Comparison of ENCODE assay signal across 8 mouse cellular contexts in genomic region chr13:21715864-21716539, GRCm38 (mm10). TPM values are rescaled to one million over a fixed set of nuclear protein-coding genes. Genes with fewer than 3 reads are reported as not detected.
A peak's percentile ranks its signal among the peaks of the same experiment; 100 is the strongest.
DNase-seq lines count a peak whose midpoint lies in the region; ATAC-seq and TF ChIP-seq lines count a peak whose summit lies in the region.
"Not testable (repeated sequence)": the region's sequence is repeated elsewhere in the genome, so short reads cannot be mapped to it uniquely, and the experiment has no call there.

TSS of gene Hist1h2bl (minus strand) at chr13:21716143.
TSS of gene Hist1h2ai (plus strand) at chr13:21716422.

- not testable (repeated sequence) for H3K27me3 ChIP-seq in heart, embryonic 13.5 days (replicated peaks); kidney, postnatal 0 days (ENCODE audit: insufficient read depth, low read length); liver, adult 2 months (ENCODE audit: control insufficient read depth, insufficient read depth, low read length)

- H3K4me3 ChIP-seq in brown adipose tissue, adult 24 weeks (ENCODE audit: insufficient read depth, low read depth, low read length), result peak within 1 kb of the TSS; percentile 70
- peak within 1 kb of the TSS; percentile 55 for H3K4me3 ChIP-seq in heart, embryonic 13.5 days
- H3K4me3 ChIP-seq in kidney, postnatal 0 days (replicated peaks; ENCODE audit: low read depth, low read length), result peak within 1 kb of the TSS; percentile 39
- peak within 1 kb of the TSS; percentile 54 for H3K4me3 ChIP-seq in liver, adult 2 months (ENCODE audit: insufficient read depth, low read depth, low read length)

- peak within 1 kb of the TSS; percentile 89 for H3K9ac ChIP-seq in heart, embryonic 13.5 days
- H3K9ac ChIP-seq in kidney, postnatal 0 days (ENCODE audit: low read depth, low read length), result peak within 1 kb of the TSS; percentile 62
- 0 out of 2 replicates have a peak within 1 kb of the TSS, but pooled peaks have one; percentile 12 for H3K9ac ChIP-seq in liver, adult 2 months (ENCODE audit: low read depth, low read length)

- ATAC-seq in CD4-positive, CD25-positive, alpha-beta regulatory T cell, adult 4 months, result peak; percentile 88
- peak; percentile 90 for ATAC-seq in heart, embryonic 13.5 days (ENCODE audit: extremely low read depth, insufficient number of reproducible peaks, low FRiP score, low TSS enrichment)
- peak; percentile 91 for ATAC-seq in kidney, postnatal 0 days (replicated peaks; ENCODE audit: low FRiP score, low read depth)
- ATAC-seq in monocyte, adult 5-6 weeks (replicated peaks; ENCODE audit: insufficient number of reproducible peaks, low FRiP score, low TSS enrichment, poor library complexity, severe bottlenecking), result peak; percentile 84

- H3K9me3 ChIP-seq in heart, embryonic 13.5 days; kidney, postnatal 0 days (replicated peaks; ENCODE audit: low read length): not testable (repeated sequence)

- peak within 1 kb of the TSS; percentile 72 for H3K4me2 ChIP-seq in heart, embryonic 13.5 days
- peak within 1 kb of the TSS; percentile 72 for H3K4me2 ChIP-seq in kidney, postnatal 0 days (ENCODE audit: low read length)

- TF ChIP-seq POLR2A in liver, adult 2 months (IDR thresholded peaks at IDR 0.05; ENCODE audit: extremely low read depth, insufficient read depth, low read length), result peak; percentile 40; the same call in 1 of the 2 replicates

- TF ChIP-seq CTCF in kidney, postnatal 0 days (IDR thresholded peaks at IDR 0.05; ENCODE audit: low read depth); liver, adult 2 months (IDR thresholded peaks at IDR 0.05; ENCODE audit: low read depth, low read length): not testable (repeated sequence)

- H3K4me1 ChIP-seq in brown adipose tissue, adult 24 weeks (ENCODE audit: control insufficient read depth, insufficient read depth, insufficient read length, low read length), result not testable (repeated sequence)
- H3K4me1 ChIP-seq in heart, embryonic 13.5 days, result peaks cover 40% of the 10 kb centered on the region
- peaks cover 15% of the 10 kb centered on the region; the same call in 1 of the 2 replicates for H3K4me1 ChIP-seq in kidney, postnatal 0 days (replicated peaks; ENCODE audit: insufficient read depth, low read length)
- peaks cover 12% of the 10 kb centered on the region for H3K4me1 ChIP-seq in liver, adult 2 months (ENCODE audit: control insufficient read depth, insufficient read depth, low read length)

- H3K79me2 ChIP-seq in liver, adult 2 months (ENCODE audit: control insufficient read depth, insufficient read depth, low read length), result not testable (repeated sequence)

- WGBS in heart, embryonic 13.5 days, result under 1% methylated on average over 30 of the region's 50 CpGs
- 0% methylated on average over 25 of the region's 50 CpGs for WGBS in kidney, postnatal 0 days
- WGBS in liver, adult 2 months, result 2% methylated on average over 36 of the region's 50 CpGs

- H3K27ac ChIP-seq in brown adipose tissue, adult 24 weeks (replicated peaks; ENCODE audit: low read depth, low read length), result peak within 1 kb of the TSS; percentile 11; the same call in 1 of the 2 replicates
- H3K27ac ChIP-seq in heart, embryonic 13.5 days (replicated peaks), result peak within 1 kb of the TSS; percentile 91
- peak within 1 kb of the TSS; percentile 92 for H3K27ac ChIP-seq in kidney, postnatal 0 days
- H3K27ac ChIP-seq in liver, adult 2 months (replicated peaks; ENCODE audit: insufficient read depth, low read depth, low read length), result 0 out of 2 replicates have a peak within 1 kb of the TSS, but pooled peaks have one; percentile 30

- H3K36me3 ChIP-seq in heart, embryonic 13.5 days; kidney, postnatal 0 days (ENCODE audit: insufficient read depth, low read length); liver, adult 2 months (ENCODE audit: control insufficient read depth, insufficient read depth, low read length): not testable (repeated sequence)

- peak; percentile 76 for DNase-seq in fat pad, adult 2 months (ENCODE audit: extremely low read depth, low read depth, low spot score)
- DNase-seq in kidney, postnatal 0 days (ENCODE audit: low spot score), result peak; percentile 99
- peak; percentile 75 for DNase-seq in liver, adult 2 months (ENCODE audit: extremely low read depth, low read depth, low spot score)
- DNase-seq in spleen, postnatal 36 days (ENCODE audit: low spot score in 2 of 2), result peak; percentile 89 to 95

RNA-seq across cellular contexts. Expression of gene Hist1h2bl, which starts in this region (rescaled TPM):
- polyA plus RNA-seq in CD4-positive, CD25-positive, alpha-beta regulatory T cell, adult 4 months (2017; shearing (Covaris generic)), result not detected
- polyA plus RNA-seq in brown adipose tissue, adult 24 weeks (2012; ENCODE audit: insufficient read depth, insufficient read length, missing spikeins), result not detected in 2 replicates
- 1.9 TPM in 1 of 2 replicates, not detected in the other for polyA plus RNA-seq in heart, embryonic 13.5 days (2015; fragmentation: Nextera tagmentation; extraction: Ambion mirVana)
- 2.1 and 3.7 TPM in 2 replicates for polyA plus RNA-seq in kidney, postnatal 0 days (2015; fragmentation: Nextera tagmentation; extraction: Ambion mirVana)
- total RNA-seq in liver, adult 2 months (2014; rRNA removed), result 1.4 and 1.5 TPM in 2 replicates
- polyA plus RNA-seq in liver, adult 2 months (2012; rRNA removed), result 0.90 TPM in 1 of 2 replicates, not detected in the other
- total RNA-seq in monocyte, adult 5-6 weeks (2017), result 7.1 to 7.9 TPM in 2 of 3 replicates, not detected in the other

RNA-seq across cellular contexts. Expression of gene Hist1h2ai, which starts in this region (rescaled TPM):
- 10 to 100 TPM in 1 of 2 experiments, not detected in 1; 41.5 TPM for polyA plus RNA-seq in CD4-positive, CD25-positive, alpha-beta regulatory T cell, adult 4 months (2017; shearing (Covaris generic))
- not detected in 2 replicates for polyA plus RNA-seq in brown adipose tissue, adult 24 weeks (2012; ENCODE audit: insufficient read depth, insufficient read length, missing spikeins)
- polyA plus RNA-seq in heart, embryonic 13.5 days (2015; fragmentation: Nextera tagmentation; extraction: Ambion mirVana), result 9.8 and 10.5 TPM in 2 replicates
- polyA plus RNA-seq in kidney, postnatal 0 days (2015; fragmentation: Nextera tagmentation; extraction: Ambion mirVana), result 21.2 and 27.1 TPM in 2 replicates
- 8.9 and 10.2 TPM in 2 replicates for total RNA-seq in liver, adult 2 months (2014; rRNA removed)
- polyA plus RNA-seq in liver, adult 2 months (2012; rRNA removed), result 0.64 and 1.6 TPM in 2 replicates
- 159 to 372 TPM (median 273 TPM) in 3 replicates for total RNA-seq in monocyte, adult 5-6 weeks (2017)

Comparison
In these comparisons a context has a peak if more than half of its experiments do, and no peak if none do; other contexts are left out.
1. Peak in every context shown above with its lines: DNase-seq, ATAC-seq, H3K4me3 ChIP-seq and H3K27ac ChIP-seq.
2. RNA of gene Hist1h2ai (total RNA-seq): 159 to 372 TPM in monocyte, adult 5-6 weeks; 8.9 to 10.2 TPM in liver, adult 2 months; every median in the first group is over 10 times any median in the second.
3. H3K27ac ChIP-seq: peak in every context shown above with its lines; median percentile 92 in kidney, postnatal 0 days; 91 in heart, embryonic 13.5 days; 30 in liver, adult 2 months; 11 in brown adipose tissue, adult 24 weeks.
4. H3K9ac ChIP-seq: peak in every context shown above with its lines; median percentile 89 in heart, embryonic 13.5 days; 62 in kidney, postnatal 0 days; 12 in liver, adult 2 months.